Mouse (Mus musculus): ENCODE results near the gene Sppl3. TPM values are rescaled to one million over a fixed set of nuclear protein-coding genes. Genes with fewer than 3 reads are reported as not detected.

Gene Sppl3
- total and polyA plus RNA-seq, 3 experiments: 14.3 to 29.2 (median 14.9) TPM

- Histone ChIP-seq H3K27ac (ENCODE audit: insufficient read depth, low read depth) (no peak overlapping the region), H3K4me2 (ENCODE audit: insufficient read depth, low read depth, poor library complexity, severe bottlenecking) (no peak overlapping the region), H3K27me3 (replicated peaks) (no peaks in the 10 kb centered on the region), H3K4me1 (ENCODE audit: control insufficient read depth in 1 of 2, insufficient read depth in 2 of 2) (no peaks in the 10 kb centered on the region), H3K36me3 (replicated peaks in 1 of 2; ENCODE audit: control insufficient read depth in 1 of 2, insufficient read depth in 1 of 2, low read length in 1 of 2) (peaks cover 58 to 89% of the 10 kb centered on the region in 2 experiments), H3K9ac (ENCODE audit: insufficient read depth, low read depth) (no peak overlapping the region), H3K79me2 (replicated peaks; ENCODE audit: control insufficient read depth, extremely low read depth, insufficient read depth, poor library complexity, severe bottlenecking) (no peaks in the 10 kb centered on the region), H3K4me3 (replicated peaks in 1 of 3; ENCODE audit: low read depth in 2 of 3, low read length in 2 of 3, poor library complexity in 1 of 3) (no peak overlapping the region), H3K9me3 (replicated peaks; ENCODE audit: low read length) (peaks cover 12% of the 10 kb centered on the region)
- DNase-seq (ENCODE audit: extremely low read depth): no peak
- TF ChIP-seq HCFC1 (IDR thresholded peaks at IDR 0.05; ENCODE audit: low read depth, low read length) (no peak), MEF2A (IDR thresholded peaks at IDR 0.05; ENCODE audit: borderline replicate concordance, low read depth, low read length) (no peak), GABPA (IDR thresholded peaks at IDR 0.05; ENCODE audit: insufficient replicate concordance, low read depth, low read length) (no peak), NELFE (IDR thresholded peaks at IDR 0.05; ENCODE audit: low read depth, low read length) (no peak), ZKSCAN1 (IDR thresholded peaks at IDR 0.05; ENCODE audit: borderline replicate concordance, low read depth, low read length) (no peak), ELF1 (IDR thresholded peaks at IDR 0.05; ENCODE audit: low read depth, low read length) (no peak), USF2 (conservative IDR thresholded peaks at IDR 0.05; ENCODE audit: low read depth, low read length) (no peak), JUN (IDR thresholded peaks at IDR 0.05; ENCODE audit: insufficient read depth, low read depth, low read length) (no peak), BHLHE40 (IDR thresholded peaks at IDR 0.05; ENCODE audit: low read depth, low read length) (no peak), PAX5 (IDR thresholded peaks at IDR 0.05; ENCODE audit: low read length) (no peak), TCF12 (IDR thresholded peaks at IDR 0.05; ENCODE audit: low read depth, low read length) (no peak)
- in situ Hi-C loops (cut with MboI; ENCODE audit: low pct_ligation_motif_present, low pct_unique_long_range_greater_than_20kb, low sequenced_read_pairs) (no loop called here), dilution Hi-C loops (cut with MboI; ENCODE audit: extremely low pct_ligation_motif_present, extremely low pct_unique_long_range_greater_than_20kb, low sequenced_read_pairs) (no loop called here)
Measured at GRCm38 (mm10) chr5:115145976-115146746, 135.2 kb downstream of the Sppl3 start.

DNA sequence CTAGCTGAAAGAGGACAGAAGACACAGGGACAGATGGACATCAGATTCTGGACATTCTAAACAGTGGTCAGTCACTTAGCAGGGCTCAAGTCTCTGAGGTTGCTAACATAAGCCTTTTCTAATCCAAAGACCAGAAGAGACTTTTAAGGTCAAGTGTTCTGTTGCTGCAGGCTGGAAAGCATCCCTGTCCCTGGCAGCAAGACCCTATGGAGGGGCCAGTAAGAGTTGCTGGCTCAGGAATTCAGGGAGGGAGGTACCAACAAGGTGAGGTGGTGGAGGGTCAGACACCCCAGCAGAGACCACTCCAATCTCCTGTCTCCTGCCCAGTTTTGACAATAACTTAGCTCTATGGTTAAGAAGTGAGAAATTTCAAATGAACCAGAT is 135.8 kb downstream of the Sppl3 start:
- peaks cover 62 to 94% of the 10 kb centered on the region in 2 experiments for H3K36me3 ChIP-seq (replicated peaks in 1 of 2; ENCODE audit: control insufficient read depth in 1 of 2, insufficient read depth in 1 of 2, low read length in 1 of 2)

More for the DNA sequence above, 135.8 kb downstream of the Sppl3 start:
- no peak for TF ChIP-seq MAZ (IDR thresholded peaks at IDR 0.05; ENCODE audit: low read depth, low read length)
- no peak for TF ChIP-seq CHD2 (IDR thresholded peaks at IDR 0.05; ENCODE audit: low read length)
- TF ChIP-seq E2F4 (IDR thresholded peaks at IDR 0.05; ENCODE audit: insufficient replicate concordance, low read depth, low read length): no peak
- no peak for TF ChIP-seq MAX (IDR thresholded peaks at IDR 0.05; ENCODE audit: low read length)
- TF ChIP-seq ZKSCAN1 (IDR thresholded peaks at IDR 0.05; ENCODE audit: borderline replicate concordance, low read depth, low read length): no peak
- no peak for TF ChIP-seq IRF4 (IDR thresholded peaks at IDR 0.05; ENCODE audit: low read depth, low read length)
- no peak for TF ChIP-seq BHLHE40 (IDR thresholded peaks at IDR 0.05; ENCODE audit: low read depth, low read length)
- TF ChIP-seq KAT2A (IDR thresholded peaks at IDR 0.05; ENCODE audit: insufficient replicate concordance, low read length): no peak
- TF ChIP-seq PAX5 (IDR thresholded peaks at IDR 0.05; ENCODE audit: low read length): no peak
- no peak for TF ChIP-seq POLR2A (IDR thresholded peaks at IDR 0.05; ENCODE audit: low read depth, low read length)
- TF ChIP-seq ZMIZ1 (IDR thresholded peaks at IDR 0.05; ENCODE audit: low read depth, low read length): no peak
- TF ChIP-seq HCFC1 (IDR thresholded peaks at IDR 0.05; ENCODE audit: low read depth, low read length): no peak
- TF ChIP-seq RCOR1 (conservative IDR thresholded peaks at IDR 0.05; ENCODE audit: low read depth, low read length): no peak
- no peak for TF ChIP-seq ETS1 (conservative IDR thresholded peaks at IDR 0.05; ENCODE audit: low read depth, low read length)
- no peak for TF ChIP-seq ZC3H11A (IDR thresholded peaks at IDR 0.05; ENCODE audit: low read depth, low read length)
- no peak for TF ChIP-seq MXI1 (IDR thresholded peaks at IDR 0.05; ENCODE audit: low read depth, low read length)
- TF ChIP-seq CTCF (conservative IDR thresholded peaks at IDR 0.05 in 1 of 2, IDR thresholded peaks at IDR 0.05 in 1 of 2; ENCODE audit: low read depth in 2 of 2, low read length in 2 of 2): no peak
- no peak for TF ChIP-seq MAFK (IDR thresholded peaks at IDR 0.05; ENCODE audit: insufficient replicate concordance, low read length)
- Histone ChIP-seq H3K27me3 (replicated peaks) (no peaks in the 10 kb centered on the region), H3K4me2 (ENCODE audit: insufficient read depth, low read depth, poor library complexity, severe bottlenecking) (no peak overlapping the region), H3K4me3 (replicated peaks in 1 of 3; ENCODE audit: low read depth in 2 of 3, low read length in 2 of 3, poor library complexity in 1 of 3) (no peak overlapping the region), H3K79me2 (replicated peaks; ENCODE audit: control insufficient read depth, extremely low read depth, insufficient read depth, poor library complexity, severe bottlenecking) (no peaks in the 10 kb centered on the region), H3K9me3 (replicated peaks; ENCODE audit: low read length) (peaks cover 12% of the 10 kb centered on the region), H3K9ac (ENCODE audit: insufficient read depth, low read depth) (no peak overlapping the region), H3K27ac (ENCODE audit: insufficient read depth, low read depth) (no peak overlapping the region), H3K4me1 (ENCODE audit: control insufficient read depth in 1 of 2, insufficient read depth in 2 of 2) (no peaks in the 10 kb centered on the region)
- in situ Hi-C loops (cut with MboI; ENCODE audit: low pct_ligation_motif_present, low pct_unique_long_range_greater_than_20kb, low sequenced_read_pairs) (no loop called here), dilution Hi-C loops (cut with MboI; ENCODE audit: extremely low pct_ligation_motif_present, extremely low pct_unique_long_range_greater_than_20kb, low sequenced_read_pairs) (no loop called here)
- no peak for DNase-seq (ENCODE audit: extremely low read depth)

Measured in CH12.LX (cell line).